ENCODE assay signal across 19 mouse cellular contexts in the genomic region with DNA sequence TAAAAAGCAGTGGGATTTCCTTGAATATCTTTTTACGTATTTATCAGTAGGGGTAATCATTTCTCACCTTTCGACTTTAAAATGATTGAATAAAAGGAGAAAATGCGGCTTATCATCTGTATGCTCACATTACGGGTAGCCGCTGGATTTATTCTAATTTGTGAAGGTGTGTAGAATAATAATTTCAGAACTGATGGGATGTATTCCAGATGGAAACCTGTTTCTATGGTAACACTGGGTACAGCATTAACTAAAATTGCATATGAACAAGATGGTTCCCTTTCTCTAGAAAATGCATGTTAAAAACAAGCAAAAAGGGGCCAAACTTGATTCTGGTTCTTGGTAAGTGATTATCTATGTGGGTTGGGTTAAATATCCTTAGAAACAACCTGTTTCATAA. TPM values are rescaled to one million over a fixed set of nuclear protein-coding genes. Genes with fewer than 3 reads are reported as not detected.
"Had no signal": no experiment of that assay in that cellular context is flagged by ENCODE, and none has a peak within 500 bp of the region (broad histone marks: within the 10 kb centered on the region; RNA-seq: fewer than 3 reads in every experiment).

No protein-coding gene starts in this region.

- H3K36me3 ChIP-seq: liver, embryonic 12.5 days; midbrain, embryonic 12.5 days; neural tube, embryonic 12.5 days; stomach, embryonic 15.5 days had no signal

- H3K27ac ChIP-seq: liver, embryonic 12.5 days; liver, embryonic 14.5 days; midbrain, embryonic 12.5 days; neural tube, embryonic 12.5 days; stomach, embryonic 15.5 days; stomach, postnatal 0 days had no signal

- H3K9ac ChIP-seq: liver, embryonic 12.5 days; liver, embryonic 14.5 days; lung, embryonic 14.5 days; midbrain, embryonic 12.5 days; neural tube, embryonic 12.5 days; stomach, embryonic 15.5 days had no signal

- H3K4me1 ChIP-seq: liver, embryonic 12.5 days; midbrain, embryonic 12.5 days; neural tube, embryonic 12.5 days; stomach, embryonic 15.5 days had no signal

- H3K4me3 ChIP-seq: liver, embryonic 12.5 days; midbrain, embryonic 12.5 days; neural tube, embryonic 12.5 days; stomach, embryonic 15.5 days had no signal

- ATAC-seq: liver, embryonic 12.5 days had no signal

- H3K27me3 ChIP-seq: liver, embryonic 12.5 days; midbrain, embryonic 12.5 days; neural tube, embryonic 12.5 days; stomach, embryonic 15.5 days had no signal

- H3K9me3 ChIP-seq: stomach, embryonic 15.5 days had no signal

- DNase-seq: lung, adult 18-20 months; lung, embryonic 14.5 days; lung, postnatal 10 days; lung, postnatal 4 days; right cerebral cortex, postnatal 14 days; thymus, adult 18-20 months; thymus, postnatal 14 days; thymus, postnatal 36 days had no signal

- H3K4me2 ChIP-seq: liver, embryonic 12.5 days; lung, embryonic 14.5 days; midbrain, embryonic 12.5 days; neural tube, embryonic 12.5 days; stomach, embryonic 15.5 days had no signal

RNA-seq across cellular contexts. Expression of a gene that starts 19.7 kb away (rescaled TPM):
- total RNA-seq: megakaryocyte, adult 5-6 weeks; megakaryocyte-erythroid progenitor cell, adult 5-6 weeks; monocyte, adult 5-6 weeks; neutrophil, adult 5-6 weeks had no signal
- polyA plus RNA-seq: spleen, adult 2 months had no signal

RNA-seq across cellular contexts. Expression of a gene that starts 57.6 kb away (rescaled TPM):
- total RNA-seq: megakaryocyte-erythroid progenitor cell, adult 5-6 weeks had no signal
